Mouse (Mus musculus) B cell, adult 62 days (primary cell): ENCODE data around the gene Pigw. TPM values are rescaled to one million over a fixed set of nuclear protein-coding genes. Genes with fewer than 3 reads are reported as not detected.

Source experiments
- total RNA-seq: library from RNA; stranded (reverse); gene quantifications from 4 replicates; pipeline ENCODE4 v1.2.4, GENCODE M21; 2023

Pigw gene
- total RNA-seq = 4.8 to 8.1 TPM (median 6.4 TPM) in 4 replicates

DNA sequence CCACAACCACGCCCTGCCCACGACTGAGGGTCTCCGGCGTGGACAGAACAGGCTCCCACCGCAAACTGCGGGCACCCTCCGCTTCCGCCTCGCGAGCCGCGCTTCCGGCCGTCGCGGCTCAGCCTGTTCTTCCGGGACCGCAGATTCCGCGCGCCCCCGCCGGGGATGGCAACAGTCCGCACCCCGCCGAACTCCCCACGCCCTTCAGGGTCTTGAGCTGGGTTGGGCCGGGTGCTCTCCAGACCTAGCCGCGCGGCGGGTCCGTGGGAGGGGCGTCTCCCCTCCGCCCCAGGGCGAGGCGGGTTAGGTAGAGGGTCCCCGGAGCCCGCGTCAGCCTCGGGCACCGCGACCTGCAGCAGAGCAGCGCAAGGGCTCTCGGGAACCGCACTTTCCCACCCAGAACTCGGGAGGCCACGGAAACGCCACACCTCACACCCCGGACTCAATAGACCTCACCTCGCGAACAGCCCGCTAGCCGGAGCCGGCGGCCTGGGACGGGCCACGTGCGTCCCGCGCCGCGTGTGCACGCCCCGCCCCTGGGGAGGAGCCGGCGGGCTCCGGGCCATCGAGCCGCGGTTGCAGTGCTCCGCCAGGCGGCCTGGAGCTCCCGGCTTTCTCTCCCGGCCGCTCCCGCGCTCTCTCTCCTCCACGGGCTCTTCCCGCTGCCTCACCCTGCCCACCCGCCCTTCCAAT, at the start of gene Pigw, which contains the start of gene Myo19:
Gene Pigw, minus strand, starts transcription at position 514 of the 693 bp plus-strand sequence.
Gene Myo19, plus strand, starts transcription at position 377 of the 693 bp plus-strand sequence.

DNA sequence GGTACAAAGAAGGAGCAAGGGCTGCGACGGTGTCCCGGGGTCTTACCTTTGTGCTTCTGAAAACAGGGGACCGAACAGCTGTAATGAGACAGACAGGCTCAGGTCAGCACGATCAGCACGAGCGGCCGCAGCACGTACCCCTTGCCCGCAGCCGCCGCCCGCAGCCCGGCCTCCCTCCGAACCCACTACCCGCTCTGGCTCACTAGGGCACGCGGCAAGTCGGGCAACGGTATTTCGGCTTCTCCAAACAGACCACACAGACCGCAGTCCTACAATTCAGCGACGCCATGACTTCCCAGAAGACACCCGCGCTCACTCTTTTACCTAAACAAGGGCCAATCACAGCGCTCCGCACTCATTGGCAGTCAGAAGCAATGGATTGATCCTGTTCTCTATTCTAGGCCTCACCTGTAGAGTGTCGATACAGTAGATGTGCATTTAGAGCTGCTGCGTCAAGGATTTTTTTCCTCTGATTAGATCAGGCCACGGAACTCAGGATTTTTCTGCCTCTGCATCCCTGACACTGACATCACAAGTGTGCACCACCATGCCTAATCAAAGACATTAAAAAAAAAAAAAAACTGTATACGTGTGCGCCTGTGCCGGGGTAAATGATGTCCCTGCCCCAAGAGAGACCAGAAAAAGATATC, 36.1 kb upstream of the Pigw start, which contains the start of gene Znhit3:
Gene Znhit3, minus strand, starts transcription at position 314 of the 650 bp plus-strand sequence.

DNA sequence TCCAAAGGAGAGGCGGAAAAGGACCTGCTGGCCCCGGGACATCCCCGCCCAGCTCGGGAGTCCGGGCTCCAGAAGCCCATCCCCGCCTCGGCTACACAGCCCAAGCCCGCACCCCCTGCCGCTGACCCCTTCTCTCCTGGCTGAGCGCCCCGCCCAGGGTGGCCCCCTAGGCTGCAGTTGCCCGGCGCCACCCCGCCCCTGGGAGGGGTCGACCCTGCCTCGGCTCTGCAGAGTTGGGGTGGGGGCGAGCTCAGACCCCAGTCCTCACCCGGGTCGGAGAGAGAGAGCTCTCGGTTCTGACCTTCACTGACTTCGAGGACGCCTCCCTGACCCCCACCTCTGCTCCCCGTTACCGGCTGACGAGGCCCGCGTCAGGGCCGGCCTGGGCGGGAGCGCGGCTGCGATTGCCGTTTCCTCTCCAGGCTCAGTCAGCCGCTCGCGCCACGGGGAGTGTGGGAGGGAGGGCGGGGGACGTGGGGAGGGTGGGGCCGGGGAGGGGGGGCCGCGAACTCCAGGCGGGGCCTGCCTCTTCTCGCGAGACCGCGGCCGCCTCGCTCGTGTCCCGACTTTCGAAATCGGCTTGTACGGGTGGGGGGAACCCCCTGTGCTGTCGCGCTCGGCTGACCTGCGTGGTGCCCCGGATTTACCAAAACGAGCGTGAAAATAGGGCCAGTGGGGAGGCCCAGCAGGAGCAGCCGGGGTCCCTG, 9.6 kb downstream of the Pigw start, which contains the start of gene Ggnbp2:
Gene Ggnbp2, minus strand, starts transcription at position 481 of the 707 bp plus-strand sequence.

DNA sequence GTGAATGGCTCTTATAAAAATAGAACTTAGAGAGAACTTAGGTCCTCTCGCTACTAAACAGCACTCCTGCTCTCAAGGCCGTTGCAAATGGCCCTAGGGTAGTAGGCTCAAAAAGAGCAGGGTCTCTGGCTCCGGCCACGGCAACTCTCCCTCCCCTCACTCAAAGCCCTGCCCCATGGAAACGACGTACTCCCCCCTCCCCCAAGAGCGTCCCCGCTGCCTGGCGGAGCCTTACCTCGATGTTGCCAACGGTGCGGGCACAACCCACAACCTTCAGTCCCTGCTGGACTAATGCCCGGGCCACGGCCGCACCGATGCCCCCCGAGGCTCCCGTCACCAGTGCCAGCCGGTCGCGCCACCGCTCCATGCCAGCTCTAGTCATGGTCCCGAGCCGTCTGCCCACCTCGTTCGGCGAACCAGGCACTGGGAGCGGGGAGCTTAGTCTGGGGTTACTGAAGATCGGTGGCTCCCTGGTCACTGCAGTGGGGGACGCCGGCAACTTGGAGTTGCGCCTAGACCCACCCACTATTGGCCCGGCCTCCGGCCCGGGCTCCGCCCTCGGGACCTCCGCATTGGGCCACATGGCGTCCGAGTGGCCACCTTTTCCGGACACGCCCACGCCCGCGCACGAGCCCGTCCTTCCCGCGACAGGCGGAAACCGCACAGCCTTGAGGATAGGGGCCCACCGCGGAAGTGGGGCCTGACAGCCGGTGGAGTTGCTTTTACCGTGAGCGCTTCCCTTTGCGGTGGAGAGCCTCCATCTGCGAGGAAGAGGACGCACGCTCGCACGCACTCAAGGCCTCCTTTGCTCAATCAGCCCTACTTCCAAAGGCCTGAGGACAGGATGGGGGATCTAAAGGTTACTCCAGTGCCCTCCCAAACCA, 51.3 kb downstream of the Pigw start, which contains the start of gene Dhrs11:
Gene Dhrs11, minus strand, starts transcription at position 479 of the 884 bp plus-strand sequence.

Other genes starting within 250 kb of the Pigw start
- gene Mrm1, start 60.8 kb downstream of the Pigw start, total RNA-seq = 18.5 to 28.4 TPM (median 22.9 TPM) in 4 replicates
- 12.6 to 19.2 TPM (median 18.2 TPM) in 4 replicates for gene Dhrs11, start 51.3 kb downstream of the Pigw start, total RNA-seq
- gene Ggnbp2, start 9.5 kb downstream of the Pigw start, total RNA-seq = 151 to 168 TPM (median 158 TPM) in 4 replicates
- 9.1 to 14.8 TPM (median 12.9 TPM) in 4 replicates for gene Myo19, start 137 bp downstream of the Pigw start, total RNA-seq
- gene Znhit3, start 36.1 kb upstream of the Pigw start, total RNA-seq = 36.3 to 39.4 TPM (median 38.3 TPM) in 4 replicates
- gene Car4, start 77.5 kb upstream of the Pigw start, total RNA-seq = not detected in 4 replicates